Mouse (Mus musculus) embryo, embryonic 9.5 days (tissue): ENCODE measurements around the gene Ece1.

Source experiments
- DNase-seq: peaks from one replicate; pipeline ENCODE4 v3.0.0-alpha.2; 2017; ENCODE audit errors: extremely low spot score

The Ece1 gene

GRCm38 (mm10) chr4:137917591-137917990, 55.6 kb downstream of the Ece1 start:
- DNase-seq, result no peak

- DNase-seq, result no peak
Measured at GRCm38 (mm10) chr4:137918559-137918958, 56.5 kb downstream of the Ece1 start.

- DNase-seq, result no peak
Measured at GRCm38 (mm10) chr4:137919116-137919515, 57.1 kb downstream of the Ece1 start.

GRCm38 (mm10) chr4:137920005-137920404, 58.0 kb downstream of the Ece1 start:
- DNase-seq, result no peak

- peak; percentile 47 for DNase-seq
Measured at GRCm38 (mm10) chr4:137920500-137920961, 58.5 kb downstream of the Ece1 start.

GRCm38 (mm10) chr4:137921510-137921909, 59.5 kb downstream of the Ece1 start:
- no peak for DNase-seq

- DNase-seq, result no peak
Measured at GRCm38 (mm10) chr4:137923052-137923451, 61.0 kb downstream of the Ece1 start.

GRCm38 (mm10) chr4:137925176-137925575, 63.1 kb downstream of the Ece1 start:
- no peak for DNase-seq

- DNase-seq, result no peak
Measured at GRCm38 (mm10) chr4:137926161-137926560, 64.1 kb downstream of the Ece1 start.

- DNase-seq, result no peak
Measured at GRCm38 (mm10) chr4:137927136-137927535, 65.1 kb downstream of the Ece1 start.

- DNase-seq, result no peak
Measured at GRCm38 (mm10) chr4:137927741-137928535, 65.9 kb downstream of the Ece1 start.

GRCm38 (mm10) chr4:137928813-137929212, 66.8 kb downstream of the Ece1 start:
- DNase-seq, result no peak

- DNase-seq, result peak; percentile 36
Measured at GRCm38 (mm10) chr4:137929341-137930016, 67.4 kb downstream of the Ece1 start.

- DNase-seq, result no peak
Measured at GRCm38 (mm10) chr4:137930500-137931008, 68.5 kb downstream of the Ece1 start.

GRCm38 (mm10) chr4:137931009-137931757, 69.1 kb downstream of the Ece1 start:
- DNase-seq, result peak; percentile 84

- DNase-seq, result no peak
Measured at GRCm38 (mm10) chr4:137932554-137933178, 70.6 kb downstream of the Ece1 start.

GRCm38 (mm10) chr4:137933328-137933727, 71.3 kb downstream of the Ece1 start:
- DNase-seq, result no peak

- DNase-seq, result no peak
Measured at GRCm38 (mm10) chr4:137936134-137936533, 74.1 kb downstream of the Ece1 start.

GRCm38 (mm10) chr4:137940061-137940460, 78.0 kb downstream of the Ece1 start:
- DNase-seq, result no peak

GRCm38 (mm10) chr4:137941131-137941844, 79.3 kb downstream of the Ece1 start:
- no peak for DNase-seq
